Mouse (Mus musculus): ENCODE results near the gene Mtx1. TPM values are rescaled to one million over a fixed set of nuclear protein-coding genes. Genes with fewer than 3 reads are reported as not detected.
"Not testable (repeated sequence)": the region's sequence is repeated elsewhere in the genome, so short reads cannot be mapped to it uniquely, and the experiment has no call there.

Mtx1 gene
- polyA plus RNA-seq, 2 experiments = 83.2 to 101 TPM

DNA sequence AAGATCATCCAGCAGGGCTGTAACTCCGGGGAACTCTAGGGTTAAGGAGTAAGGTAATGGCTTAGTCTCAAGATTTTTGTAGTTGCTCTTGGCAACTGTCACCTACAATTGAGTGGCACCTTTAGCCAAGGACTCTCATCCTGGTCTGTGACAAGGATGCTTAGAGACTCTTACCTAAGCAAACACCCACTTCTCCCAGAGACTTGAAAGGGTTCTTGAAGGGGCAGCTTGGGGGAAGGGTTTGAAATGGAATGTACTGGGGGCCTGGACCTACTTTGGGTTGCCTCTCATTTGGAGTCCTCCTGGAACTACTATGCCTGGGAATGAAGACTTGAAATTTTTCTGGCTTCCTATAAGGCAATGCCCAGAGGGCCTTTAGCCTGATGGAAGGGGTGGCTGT, 8.6 kb downstream of the Mtx1 start:
- no peak overlapping the region for H3K4me3 ChIP-seq (ENCODE audit: insufficient read depth in 1 of 2, low read depth in 2 of 2, low read length in 2 of 2)
- TF ChIP-seq EP300 (IDR thresholded peaks at IDR 0.05; ENCODE audit: low read depth) (no peak), CTCF (IDR thresholded peaks at IDR 0.05; ENCODE audit: low read depth) (no peak)
- H3K36me3 ChIP-seq (replicated peaks; ENCODE audit: control insufficient read depth, insufficient read depth, low read depth) = no peaks in the 10 kb centered on the region
- no peaks in the 10 kb centered on the region for H3K9me3 ChIP-seq (ENCODE audit: control insufficient read depth, low read length)
- ATAC-seq (ENCODE audit: insufficient read depth) (no peak), DNase-seq (ENCODE audit: low read depth in 3 of 3, low spot score in 3 of 3) (no peak)
- H3K27me3 ChIP-seq (ENCODE audit: control insufficient read depth, insufficient read depth, low read length) = no peaks in the 10 kb centered on the region; the same call in 1 of the 2 replicates
- WGBS (ENCODE audit: insufficient replicate concordance) = 68% methylated on average over 1 of the region's 1 CpGs
- no peak overlapping the region for H3K27ac ChIP-seq
- H3K4me1 ChIP-seq (replicated peaks; ENCODE audit: control insufficient read depth in 2 of 2, insufficient read depth in 2 of 2, low read length in 1 of 2) = peaks cover 10 to 11% of the 10 kb centered on the region in 2 experiments
- H3K9ac ChIP-seq (replicated peaks) = no peak overlapping the region
- no peak overlapping the region for H3K4me2 ChIP-seq (ENCODE audit: low read depth)

DNA sequence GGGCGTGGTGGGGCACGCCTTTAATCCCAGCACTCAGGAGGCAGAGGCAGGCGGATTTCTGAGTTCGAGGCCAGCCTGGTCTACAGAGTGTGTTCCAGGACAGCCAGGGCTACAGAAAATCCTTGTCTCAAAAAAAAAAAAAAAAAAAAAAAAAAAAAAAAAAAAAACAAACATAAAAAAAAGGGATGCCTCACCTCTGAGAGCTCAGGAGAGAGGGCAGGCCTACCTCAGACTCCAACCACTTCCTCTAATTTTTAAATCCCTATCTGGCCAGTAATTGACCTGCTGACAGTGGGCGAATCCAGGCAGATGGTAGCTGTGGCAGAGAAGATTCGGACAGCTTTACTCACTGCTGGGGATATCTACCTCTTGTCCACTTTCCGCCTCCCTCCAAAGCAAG, 10.5 kb downstream of the Mtx1 start:
- peaks cover 16 to 19% of the 10 kb centered on the region in 2 experiments for H3K4me1 ChIP-seq (replicated peaks; ENCODE audit: control insufficient read depth in 2 of 2, insufficient read depth in 2 of 2, low read length in 1 of 2)
- H3K4me2 ChIP-seq (ENCODE audit: low read depth); H3K36me3 ChIP-seq (replicated peaks; ENCODE audit: control insufficient read depth, insufficient read depth, low read depth); H3K27ac ChIP-seq; ATAC-seq (ENCODE audit: insufficient read depth); H3K27me3 ChIP-seq (ENCODE audit: control insufficient read depth, insufficient read depth, low read length); H3K9me3 ChIP-seq (ENCODE audit: control insufficient read depth, low read length); H3K9ac ChIP-seq (replicated peaks); DNase-seq (ENCODE audit: low read depth in 3 of 3, low spot score in 3 of 3); H3K4me3 ChIP-seq (ENCODE audit: insufficient read depth in 1 of 2, low read depth in 2 of 2, low read length in 2 of 2): not testable (repeated sequence)
- WGBS (ENCODE audit: insufficient replicate concordance) = 47% methylated on average over 7 of the region's 7 CpGs

DNA sequence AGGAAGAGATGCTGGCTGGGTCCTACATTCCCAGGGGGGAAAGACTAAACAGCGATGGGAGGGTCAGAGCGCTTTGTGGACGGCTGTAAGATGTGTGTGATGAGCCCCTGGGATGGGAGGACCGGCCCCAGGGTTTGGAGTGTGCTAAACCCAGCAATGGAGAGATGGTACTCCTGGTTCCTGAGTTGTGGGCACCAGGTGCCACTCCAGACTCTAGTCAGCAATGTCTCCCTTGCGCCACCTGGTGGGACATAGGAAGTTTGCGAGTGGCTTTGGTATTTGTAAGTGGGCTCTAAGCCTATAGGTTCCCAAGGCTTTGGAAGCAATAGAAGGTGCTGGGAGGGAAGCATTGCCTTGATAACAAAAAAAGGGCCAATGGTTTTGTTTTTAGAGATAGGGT, 11.0 kb downstream of the Mtx1 start:
- Histone ChIP-seq H3K9ac (replicated peaks) (no peak overlapping the region), H3K4me3 (ENCODE audit: insufficient read depth in 1 of 2, low read depth in 2 of 2, low read length in 2 of 2) (no peak overlapping the region), H3K4me1 (replicated peaks; ENCODE audit: control insufficient read depth in 2 of 2, insufficient read depth in 2 of 2, low read length in 1 of 2) (peaks cover 16 to 19% of the 10 kb centered on the region in 2 experiments), H3K27me3 (ENCODE audit: control insufficient read depth, insufficient read depth, low read length) (no peaks in the 10 kb centered on the region; the same call in 1 of the 2 replicates), H3K4me2 (ENCODE audit: low read depth) (peak overlapping the region; percentile 23; the same call in 1 of the 2 replicates), H3K36me3 (replicated peaks; ENCODE audit: control insufficient read depth, insufficient read depth, low read depth) (no peaks in the 10 kb centered on the region), H3K9me3 (ENCODE audit: control insufficient read depth, low read length) (no peaks in the 10 kb centered on the region), H3K27ac (no peak overlapping the region)
- TF ChIP-seq CTCF (IDR thresholded peaks at IDR 0.05; ENCODE audit: low read depth) (peak; percentile 98), EP300 (IDR thresholded peaks at IDR 0.05; ENCODE audit: low read depth) (no peak)
- DNase-seq (ENCODE audit: low read depth in 3 of 3, low spot score in 3 of 3) (peak; percentile 72 to 75 (median 73)), ATAC-seq (ENCODE audit: insufficient read depth) (0 out of 2 replicates have a peak, but pooled peaks have one; percentile 7)
- 0% methylated on average over 6 of the region's 6 CpGs for WGBS (ENCODE audit: insufficient replicate concordance)

DNA sequence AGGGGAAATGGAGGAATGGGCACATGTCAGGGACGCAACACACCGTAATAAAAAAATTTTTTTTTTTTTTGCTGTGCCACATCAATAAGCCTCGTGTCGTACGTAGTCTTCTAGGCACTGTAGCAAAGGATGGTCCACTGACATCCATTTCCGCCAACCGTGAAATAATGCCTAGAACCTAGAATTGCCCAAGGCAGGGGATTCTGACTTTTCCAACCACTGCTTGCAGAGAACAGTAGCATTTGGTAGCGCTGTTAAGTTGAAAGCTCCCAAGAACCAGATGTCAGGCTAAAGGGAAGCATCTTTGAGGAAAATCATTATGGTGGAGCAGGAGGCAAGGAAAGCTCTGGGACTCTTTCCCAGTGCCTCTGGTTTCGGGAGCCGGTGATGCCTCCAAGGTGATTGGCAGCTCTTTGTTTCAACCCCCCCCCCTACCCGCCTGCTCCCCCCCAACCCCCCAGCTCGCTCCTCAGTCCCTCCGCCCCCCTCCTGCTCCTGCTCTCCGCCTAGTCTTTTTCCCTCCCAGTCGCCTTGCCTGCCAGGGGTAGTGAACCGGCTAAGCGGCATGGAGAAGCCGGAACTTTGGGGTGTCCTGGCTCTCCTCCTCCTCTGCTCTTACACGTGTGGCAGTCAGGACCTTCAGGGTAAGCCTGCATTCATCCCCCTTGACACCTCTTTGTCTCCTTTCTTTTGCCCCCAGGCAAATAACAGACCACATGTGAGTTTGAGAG, 12.0 kb downstream of the Mtx1 start, which contains the start of gene Thbs3:
Gene Thbs3, plus strand, starts transcription at position 500 of the 731 bp plus-strand sequence.
- Histone ChIP-seq H3K27ac (peak within 1 kb of the TSS; percentile 5), H3K9ac (replicated peaks) (peak within 1 kb of the TSS; percentile 73), H3K27me3 (ENCODE audit: control insufficient read depth, insufficient read depth, low read length) (no peaks in the 10 kb centered on the region; the same call in 1 of the 2 replicates), H3K4me1 (replicated peaks; ENCODE audit: control insufficient read depth in 2 of 2, insufficient read depth in 2 of 2, low read length in 1 of 2) (peaks cover 16 to 19% of the 10 kb centered on the region in 2 experiments), H3K36me3 (replicated peaks; ENCODE audit: control insufficient read depth, insufficient read depth, low read depth) (no peaks in the 10 kb centered on the region), H3K9me3 (ENCODE audit: control insufficient read depth, low read length) (no peaks in the 10 kb centered on the region), H3K4me3 (ENCODE audit: insufficient read depth in 1 of 2, low read depth in 2 of 2, low read length in 2 of 2) (peak within 1 kb of the TSS; percentile 75 to 78), H3K4me2 (ENCODE audit: low read depth) (peak within 1 kb of the TSS; percentile 74)
- 4% methylated on average over 19 of the region's 19 CpGs for WGBS (ENCODE audit: insufficient replicate concordance)
- TF ChIP-seq CTCF (IDR thresholded peaks at IDR 0.05; ENCODE audit: low read depth) = no peak
- no peak for ATAC-seq (ENCODE audit: insufficient read depth)
- DNase-seq (ENCODE audit: low read depth in 3 of 3, low spot score in 3 of 3) = no peak

DNA sequence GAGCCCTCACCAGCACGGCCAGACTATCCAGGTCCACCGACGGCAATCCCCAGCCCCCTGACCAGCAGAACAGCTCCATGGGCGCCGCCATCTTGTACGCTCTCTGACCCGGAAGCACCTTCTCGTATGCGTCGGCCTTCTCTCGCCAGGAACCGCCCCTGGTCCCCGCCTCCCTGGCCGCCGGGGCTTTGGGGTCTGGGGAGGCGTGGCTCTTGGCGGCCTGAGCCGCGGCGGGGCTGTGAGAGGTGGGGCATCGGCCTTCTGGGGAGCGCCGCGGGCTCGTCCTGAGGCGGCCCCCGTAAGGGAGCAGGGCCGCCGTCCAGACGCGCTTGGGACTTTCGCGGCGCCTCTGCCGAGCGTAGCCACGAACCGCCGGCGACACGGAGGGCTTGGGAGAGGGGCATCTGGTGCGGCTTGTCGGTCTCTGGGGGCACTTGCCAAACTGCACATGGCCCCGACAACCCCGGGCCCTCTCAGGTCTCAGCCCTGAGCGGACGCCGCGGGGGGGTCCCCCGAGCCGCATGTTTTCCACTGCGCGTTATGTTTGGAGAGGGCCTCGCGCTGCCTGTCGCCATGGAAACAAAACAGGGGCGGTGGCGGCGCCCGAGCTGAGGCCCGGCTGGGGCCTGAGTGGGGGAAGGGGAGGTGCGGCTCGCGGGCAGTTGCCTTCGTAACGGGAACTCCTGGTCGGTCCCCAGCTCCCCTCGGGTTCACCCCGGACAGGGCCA, 12.9 kb downstream of the Mtx1 start:
- TF ChIP-seq EP300 (IDR thresholded peaks at IDR 0.05; ENCODE audit: low read depth) (no peak), CTCF (IDR thresholded peaks at IDR 0.05; ENCODE audit: low read depth) (no peak)
- no peaks in the 10 kb centered on the region; the same call in 1 of the 2 replicates for H3K27me3 ChIP-seq (ENCODE audit: control insufficient read depth, insufficient read depth, low read length)
- under 1% methylated on average over 69 of the region's 69 CpGs for WGBS (ENCODE audit: insufficient replicate concordance)
- ATAC-seq (ENCODE audit: insufficient read depth) (peak; percentile 89), DNase-seq (ENCODE audit: low read depth in 3 of 3, low spot score in 3 of 3) (peak; percentile 79 to 84 (median 84))
- H3K27ac ChIP-seq = peak overlapping the region; percentile 5
- peak overlapping the region; percentile 75 to 78 for H3K4me3 ChIP-seq (ENCODE audit: insufficient read depth in 1 of 2, low read depth in 2 of 2, low read length in 2 of 2)
- peaks cover 16 to 19% of the 10 kb centered on the region in 2 experiments for H3K4me1 ChIP-seq (replicated peaks; ENCODE audit: control insufficient read depth in 2 of 2, insufficient read depth in 2 of 2, low read length in 1 of 2)
- peak overlapping the region; percentile 73 for H3K9ac ChIP-seq (replicated peaks)
- H3K4me2 ChIP-seq (ENCODE audit: low read depth) = peak overlapping the region; percentile 74
- no peaks in the 10 kb centered on the region for H3K9me3 ChIP-seq (ENCODE audit: control insufficient read depth, low read length)
- H3K36me3 ChIP-seq (replicated peaks; ENCODE audit: control insufficient read depth, insufficient read depth, low read depth) = peaks cover 4% of the 10 kb centered on the region
